Mouse (Mus musculus): ENCODE measurements around the gene Hes5. TPM values are rescaled to one million over a fixed set of nuclear protein-coding genes. Genes with fewer than 3 reads are reported as not detected.

Gene Hes5
- polyA plus RNA-seq, 1 experiment from 2014 or later: 0.70 TPM

DNA sequence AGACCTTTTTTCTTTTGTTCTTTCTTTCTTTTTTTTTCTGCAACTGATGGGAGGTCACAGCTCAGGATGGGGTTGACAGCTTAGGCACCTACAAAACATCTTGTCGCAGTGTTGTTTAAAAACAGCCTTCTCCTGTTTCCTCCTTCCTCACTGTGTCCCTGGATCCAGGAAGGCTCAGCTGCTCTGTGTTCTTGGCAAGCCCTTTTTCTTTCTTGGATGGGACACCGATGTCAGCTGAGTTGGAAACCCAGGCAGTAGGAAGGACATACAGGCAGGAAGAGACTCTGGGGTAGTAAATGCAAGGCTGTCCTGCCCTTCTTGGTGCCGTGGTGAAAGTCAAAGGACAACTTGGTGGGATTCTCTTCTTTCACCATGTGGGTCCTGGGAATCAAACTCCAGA is 5.1 kb downstream of the Hes5 start:
- Histone ChIP-seq H3K4me1 (replicated peaks) (peaks cover 52% of the 10 kb centered on the region), H3K9ac (peak overlapping the region; percentile 56; the same call in 1 of the 2 replicates), H3K36me3 (peaks cover 26% of the 10 kb centered on the region), H3K4me3 (no peak overlapping the region), H3K4me2 (peak overlapping the region; percentile 81; the same call in 1 of the 2 replicates), H3K27me3 (replicated peaks) (peaks cover 27% of the 10 kb centered on the region), H3K27ac (ENCODE audit: poor library complexity, severe bottlenecking) (peak overlapping the region; percentile 56; the same call in 1 of the 2 replicates), H3K9me3 (replicated peaks) (no peaks in the 10 kb centered on the region)
- no peak for ATAC-seq (ENCODE audit: insufficient number of reproducible peaks, low FRiP score)
- WGBS: 82% methylated on average over 3 of the region's 3 CpGs

DNA sequence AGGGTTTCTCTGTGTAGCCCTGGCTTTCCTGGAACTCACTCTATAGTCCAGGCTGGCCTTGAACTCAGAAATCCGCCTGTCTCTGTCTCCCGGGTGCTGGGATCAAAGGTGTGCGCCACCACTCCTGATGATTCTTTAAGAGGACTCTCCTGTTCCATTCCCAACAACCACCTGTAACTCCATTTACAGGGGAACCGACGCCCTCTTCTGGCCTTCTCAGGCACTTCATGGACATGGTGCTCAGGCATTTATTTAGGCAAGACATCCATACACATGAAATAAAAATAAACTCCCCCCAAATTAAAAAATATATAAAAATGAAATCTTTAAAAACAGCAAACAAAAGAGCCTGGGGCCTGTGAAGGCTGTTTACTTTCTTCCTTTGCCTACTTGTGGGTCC is 6.5 kb downstream of the Hes5 start:
- H3K36me3 ChIP-seq: peaks cover 39% of the 10 kb centered on the region
- H3K4me1 ChIP-seq (replicated peaks): peaks cover 44% of the 10 kb centered on the region
- WGBS: 67% methylated on average over 5 of the region's 5 CpGs
- no peak overlapping the region for H3K4me3 ChIP-seq
- H3K27me3 ChIP-seq (replicated peaks): peaks cover 13% of the 10 kb centered on the region
- ATAC-seq (ENCODE audit: insufficient number of reproducible peaks, low FRiP score): no peak
- H3K9me3 ChIP-seq (replicated peaks): no peaks in the 10 kb centered on the region
- H3K9ac ChIP-seq: no peak overlapping the region
- H3K4me2 ChIP-seq: no peak overlapping the region
- H3K27ac ChIP-seq (ENCODE audit: poor library complexity, severe bottlenecking): no peak overlapping the region

DNA sequence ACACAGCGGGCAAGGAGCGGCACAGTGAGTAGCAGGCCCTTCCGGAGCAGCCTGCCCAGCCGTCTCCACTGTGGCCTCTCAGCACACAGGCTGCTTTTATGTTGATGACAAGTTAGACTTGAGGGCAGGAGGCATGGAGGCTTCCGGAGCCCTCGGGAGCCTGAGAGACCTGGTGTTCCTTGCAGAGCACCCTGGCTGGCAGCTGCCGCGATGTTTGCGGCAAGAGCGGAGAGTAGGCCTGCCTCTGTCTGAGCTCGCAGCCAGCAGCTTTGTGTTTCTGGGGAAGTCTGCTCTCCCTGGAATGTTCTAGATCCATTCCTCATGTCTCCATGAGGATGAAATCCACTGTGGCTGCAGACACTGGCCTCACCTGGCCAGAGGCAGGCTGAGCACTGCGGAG is 11.8 kb downstream of the Hes5 start:
- Histone ChIP-seq H3K27ac (ENCODE audit: poor library complexity, severe bottlenecking) (no peak overlapping the region), H3K4me3 (no peak overlapping the region), H3K9me3 (replicated peaks) (no peaks in the 10 kb centered on the region), H3K27me3 (replicated peaks) (no peaks in the 10 kb centered on the region), H3K4me1 (replicated peaks) (peaks cover 10% of the 10 kb centered on the region), H3K9ac (no peak overlapping the region), H3K4me2 (no peak overlapping the region), H3K36me3 (peaks cover 88% of the 10 kb centered on the region)
- 96% methylated on average over 12 of the region's 12 CpGs for WGBS
- ATAC-seq (ENCODE audit: insufficient number of reproducible peaks, low FRiP score): no peak

DNA sequence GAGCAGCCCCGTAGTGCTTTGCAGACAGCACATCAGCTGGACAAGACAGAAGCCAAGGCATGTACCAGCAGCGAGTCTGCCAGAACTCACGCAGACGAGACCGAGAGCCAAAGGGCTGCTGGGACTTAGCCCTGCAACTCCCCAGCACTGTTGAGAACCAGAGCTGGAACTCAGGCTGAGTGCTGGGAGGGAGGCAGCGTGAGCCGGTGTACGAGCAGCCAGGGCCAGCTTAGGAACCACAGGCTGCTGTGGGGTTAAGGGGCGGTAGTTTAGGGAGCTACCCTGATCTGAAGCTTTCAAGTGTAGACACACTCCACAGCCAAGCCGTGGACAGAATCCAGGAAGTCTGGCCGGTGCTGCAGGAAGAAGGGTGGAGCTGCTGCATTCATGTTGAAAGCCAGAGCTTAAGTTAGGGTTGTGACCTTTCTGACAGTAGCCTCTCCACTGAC is 13.5 kb downstream of the Hes5 start:
- Histone ChIP-seq H3K36me3 (peaks cover 100% of the 10 kb centered on the region), H3K4me3 (no peak overlapping the region), H3K27me3 (replicated peaks) (no peaks in the 10 kb centered on the region), H3K27ac (ENCODE audit: poor library complexity, severe bottlenecking) (no peak overlapping the region), H3K4me2 (no peak overlapping the region), H3K4me1 (replicated peaks) (no peaks in the 10 kb centered on the region), H3K9me3 (replicated peaks) (no peaks in the 10 kb centered on the region), H3K9ac (no peak overlapping the region)
- no peak for ATAC-seq (ENCODE audit: insufficient number of reproducible peaks, low FRiP score)
- 84% methylated on average over 11 of the region's 11 CpGs for WGBS

DNA sequence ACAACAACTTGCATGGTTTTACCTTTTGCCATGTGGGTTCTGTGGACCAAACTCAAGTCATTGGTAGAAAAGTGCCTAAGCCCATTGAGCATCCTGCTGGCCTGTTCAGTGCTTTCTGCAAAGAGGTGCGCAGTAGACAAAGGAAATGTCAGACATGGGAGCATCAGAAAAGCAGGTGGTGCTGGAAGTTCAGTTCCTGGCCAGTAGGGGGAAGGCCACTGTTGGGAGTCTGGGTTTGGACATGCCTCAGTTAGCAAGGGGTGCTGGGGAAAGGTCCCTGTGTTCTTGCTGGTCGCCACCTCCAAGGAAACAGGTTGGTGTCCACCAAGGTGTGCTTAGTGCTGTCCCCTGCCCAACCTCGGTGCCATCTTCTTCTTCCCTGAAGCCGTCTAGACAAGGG is 19.4 kb downstream of the Hes5 start:
- peaks cover 25% of the 10 kb centered on the region for H3K27me3 ChIP-seq (replicated peaks)
- no peak overlapping the region for H3K4me2 ChIP-seq
- no peak overlapping the region for H3K4me3 ChIP-seq
- WGBS: 93% methylated on average over 4 of the region's 4 CpGs
- H3K4me1 ChIP-seq (replicated peaks): peaks cover 6% of the 10 kb centered on the region; the same call in 1 of the 2 replicates
- no peaks in the 10 kb centered on the region for H3K9me3 ChIP-seq (replicated peaks)
- no peak overlapping the region for H3K9ac ChIP-seq
- no peak overlapping the region for H3K27ac ChIP-seq (ENCODE audit: poor library complexity, severe bottlenecking)
- ATAC-seq (ENCODE audit: insufficient number of reproducible peaks, low FRiP score): no peak
- H3K36me3 ChIP-seq: peaks cover 63% of the 10 kb centered on the region

DNA sequence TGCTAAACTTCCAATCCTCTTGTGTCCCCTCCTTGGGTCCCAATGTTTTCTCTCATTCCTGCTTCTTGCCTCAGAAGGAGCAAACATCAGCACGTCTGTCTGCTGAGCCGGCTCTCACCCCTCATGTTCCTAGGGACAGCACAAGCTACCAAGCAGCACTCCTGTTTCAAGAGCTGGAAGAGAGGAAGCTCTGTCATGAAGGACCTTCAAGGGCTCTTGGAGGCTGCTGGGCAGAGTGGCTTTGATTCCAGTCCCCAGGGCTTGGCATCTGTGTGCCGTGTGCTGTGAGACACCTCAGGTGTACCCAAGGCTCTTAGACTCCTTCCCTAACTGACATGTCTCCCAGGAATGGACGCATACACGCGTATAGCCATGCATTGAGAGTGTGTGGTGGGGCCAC is 20.4 kb downstream of the Hes5 start:
- Histone ChIP-seq H3K27me3 (replicated peaks) (peaks cover 27% of the 10 kb centered on the region), H3K4me1 (replicated peaks) (peaks cover 12% of the 10 kb centered on the region), H3K4me3 (no peak overlapping the region), H3K27ac (ENCODE audit: poor library complexity, severe bottlenecking) (no peak overlapping the region), H3K4me2 (no peak overlapping the region), H3K9ac (no peak overlapping the region), H3K9me3 (replicated peaks) (no peaks in the 10 kb centered on the region), H3K36me3 (peaks cover 54% of the 10 kb centered on the region)
- 85% methylated on average over 6 of the region's 6 CpGs for WGBS
- no peak for ATAC-seq (ENCODE audit: insufficient number of reproducible peaks, low FRiP score)

DNA sequence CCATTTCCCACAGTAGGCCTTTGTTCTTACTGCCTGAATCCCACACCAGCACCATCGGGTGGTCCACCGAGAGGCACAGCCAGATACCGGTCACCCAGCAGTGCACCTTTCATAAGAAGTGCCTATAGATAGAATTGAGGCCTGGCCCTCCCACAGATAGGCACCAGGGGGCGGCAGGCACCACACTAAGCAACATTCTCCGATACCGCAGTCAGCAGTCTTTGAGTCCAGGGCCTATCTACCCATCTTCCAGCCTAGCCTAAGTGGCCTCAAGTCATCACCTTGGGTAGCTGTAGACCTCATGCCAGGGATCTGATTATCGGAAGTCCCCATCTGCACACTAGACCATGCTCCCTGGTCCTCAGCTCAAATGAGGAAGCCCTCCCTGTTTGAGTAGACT is 20.8 kb downstream of the Hes5 start:
- 33% methylated on average over 7 of the region's 7 CpGs for WGBS
- no peaks in the 10 kb centered on the region for H3K9me3 ChIP-seq (replicated peaks)
- H3K36me3 ChIP-seq: peaks cover 49% of the 10 kb centered on the region

DNA sequence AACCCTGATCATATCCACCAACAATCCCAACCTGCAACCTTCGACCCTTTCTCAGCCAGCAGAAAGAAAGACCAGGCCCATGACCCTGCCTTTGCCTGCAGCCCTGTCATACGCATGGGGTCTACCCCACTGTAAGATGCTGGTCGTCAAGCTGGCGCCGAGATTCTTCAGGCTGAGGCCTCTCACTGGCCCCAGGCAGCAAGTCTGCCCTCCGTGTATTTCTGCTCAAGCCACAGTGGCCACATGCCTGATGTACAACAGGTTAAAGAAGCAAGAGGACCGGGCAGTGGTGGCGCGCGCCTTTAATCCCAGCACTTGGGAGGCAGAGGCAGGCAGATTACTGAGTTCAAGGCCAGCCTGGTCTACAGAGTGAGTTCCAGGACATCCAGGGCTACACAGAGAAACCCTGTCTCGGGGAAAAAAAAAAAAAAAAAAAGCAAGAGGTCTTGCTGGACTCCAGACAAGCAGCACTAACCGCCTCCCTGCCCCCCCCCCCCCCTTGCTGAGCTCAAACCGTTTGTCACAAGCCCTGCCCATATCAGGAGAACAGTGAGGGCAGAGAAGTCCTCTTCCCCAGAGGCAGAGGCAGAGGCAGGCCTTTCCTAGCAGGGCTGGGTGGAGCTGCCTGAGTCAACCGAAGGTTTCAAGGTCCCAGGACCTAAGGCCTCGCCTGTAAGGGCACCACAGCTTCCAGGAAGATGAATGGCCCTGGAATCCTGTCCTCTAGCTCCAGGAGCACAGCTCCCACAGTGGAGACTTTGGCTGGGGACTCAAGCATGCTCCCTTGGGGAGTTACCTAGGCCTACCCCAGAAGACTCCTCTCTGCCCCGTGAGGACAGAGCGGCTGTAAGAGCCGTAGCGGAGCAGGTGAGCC is 21.8 kb downstream of the Hes5 start:
- no peak overlapping the region for H3K4me2 ChIP-seq
- no peaks in the 10 kb centered on the region for H3K9me3 ChIP-seq (replicated peaks)
- H3K27ac ChIP-seq (ENCODE audit: poor library complexity, severe bottlenecking): no peak overlapping the region
- peaks cover 40% of the 10 kb centered on the region for H3K36me3 ChIP-seq
- H3K4me3 ChIP-seq: no peak overlapping the region
- H3K9ac ChIP-seq: no peak overlapping the region
- no peak for ATAC-seq (ENCODE audit: insufficient number of reproducible peaks, low FRiP score)
- H3K4me1 ChIP-seq (replicated peaks): peaks cover 22% of the 10 kb centered on the region
- 70% methylated on average over 19 of the region's 19 CpGs for WGBS
- H3K27me3 ChIP-seq (replicated peaks): peaks cover 36% of the 10 kb centered on the region

More for the DNA sequence above, 20.8 kb downstream of the Hes5 start:
- no peak overlapping the region for H3K4me2 ChIP-seq
- H3K4me3 ChIP-seq: no peak overlapping the region
- no peak overlapping the region for H3K9ac ChIP-seq
- peak; percentile 12; the same call in 1 of the 2 replicates for ATAC-seq (ENCODE audit: insufficient number of reproducible peaks, low FRiP score)
- peaks cover 17% of the 10 kb centered on the region for H3K4me1 ChIP-seq (replicated peaks)
- H3K27ac ChIP-seq (ENCODE audit: poor library complexity, severe bottlenecking): no peak overlapping the region
- H3K27me3 ChIP-seq (replicated peaks): peaks cover 31% of the 10 kb centered on the region

DNA sequence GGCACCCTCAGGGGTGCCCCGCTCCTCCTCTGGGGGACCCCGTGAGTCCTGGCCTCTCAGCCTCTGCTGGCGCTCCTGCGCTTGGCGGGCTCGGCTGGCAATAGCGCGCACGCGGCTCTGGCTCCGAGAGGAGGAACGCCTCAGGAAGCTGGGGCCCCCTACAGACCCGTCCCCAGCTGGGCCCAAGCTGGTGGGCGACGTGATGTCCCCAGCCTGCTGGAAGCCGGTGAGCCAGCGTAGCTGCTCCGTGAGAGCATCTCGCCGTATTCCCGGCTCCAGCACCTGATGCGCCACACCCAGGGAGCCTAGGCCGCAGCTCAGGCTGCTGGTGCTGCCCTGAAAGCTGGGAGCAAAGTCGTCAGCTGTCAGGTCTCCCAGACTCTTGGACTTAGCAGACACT is 23.0 kb downstream of the Hes5 start:
- H3K36me3 ChIP-seq: peaks cover 27% of the 10 kb centered on the region
- no peak overlapping the region for H3K27ac ChIP-seq (ENCODE audit: poor library complexity, severe bottlenecking)
- H3K4me1 ChIP-seq (replicated peaks): peaks cover 22% of the 10 kb centered on the region
- WGBS: 18% methylated on average over 24 of the region's 24 CpGs
- no peaks in the 10 kb centered on the region for H3K9me3 ChIP-seq (replicated peaks)
- no peak overlapping the region for H3K4me2 ChIP-seq
- H3K4me3 ChIP-seq: no peak overlapping the region
- peaks cover 42% of the 10 kb centered on the region for H3K27me3 ChIP-seq (replicated peaks)
- H3K9ac ChIP-seq: no peak overlapping the region
- ATAC-seq (ENCODE audit: insufficient number of reproducible peaks, low FRiP score): no peak

DNA sequence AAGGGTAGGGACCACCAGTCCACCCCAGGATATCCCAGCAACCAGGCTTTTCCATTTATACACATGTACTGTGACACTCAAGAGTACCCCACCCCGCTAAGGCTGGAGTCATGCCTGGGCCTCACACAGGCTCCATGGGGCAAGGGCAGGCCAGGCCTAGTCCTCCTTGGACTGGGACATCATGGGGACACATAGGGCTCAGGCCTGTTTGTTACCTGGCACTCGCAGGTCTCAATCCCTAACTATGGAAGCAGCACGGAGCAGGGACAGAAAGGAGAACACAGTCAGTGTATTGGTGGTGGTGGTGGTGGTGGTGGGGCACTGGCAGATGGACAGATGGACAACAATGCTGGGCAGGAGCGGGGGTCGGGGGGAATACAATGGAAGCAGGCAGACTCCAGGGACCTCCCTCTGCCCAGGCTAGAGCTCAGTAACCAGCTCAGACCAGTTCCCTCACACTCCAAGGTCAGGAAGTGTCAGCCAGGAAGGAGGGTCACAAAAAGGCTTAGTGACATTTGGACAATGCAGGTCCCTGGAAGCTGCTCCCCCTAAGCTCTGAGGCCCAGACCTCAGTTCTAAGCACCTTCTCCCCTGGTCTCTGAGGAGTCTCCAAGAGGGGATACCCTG is 24.5 kb downstream of the Hes5 start:
- Histone ChIP-seq H3K9me3 (replicated peaks) (no peaks in the 10 kb centered on the region), H3K9ac (no peak overlapping the region), H3K4me3 (no peak overlapping the region), H3K4me2 (peak overlapping the region; percentile 46; the same call in 1 of the 2 replicates), H3K27ac (ENCODE audit: poor library complexity, severe bottlenecking) (no peak overlapping the region), H3K27me3 (replicated peaks) (peaks cover 42% of the 10 kb centered on the region), H3K36me3 (peaks cover 12% of the 10 kb centered on the region), H3K4me1 (replicated peaks) (peaks cover 22% of the 10 kb centered on the region)
- 86% methylated on average over 5 of the region's 5 CpGs for WGBS
- ATAC-seq (ENCODE audit: insufficient number of reproducible peaks, low FRiP score): no peak

DNA sequence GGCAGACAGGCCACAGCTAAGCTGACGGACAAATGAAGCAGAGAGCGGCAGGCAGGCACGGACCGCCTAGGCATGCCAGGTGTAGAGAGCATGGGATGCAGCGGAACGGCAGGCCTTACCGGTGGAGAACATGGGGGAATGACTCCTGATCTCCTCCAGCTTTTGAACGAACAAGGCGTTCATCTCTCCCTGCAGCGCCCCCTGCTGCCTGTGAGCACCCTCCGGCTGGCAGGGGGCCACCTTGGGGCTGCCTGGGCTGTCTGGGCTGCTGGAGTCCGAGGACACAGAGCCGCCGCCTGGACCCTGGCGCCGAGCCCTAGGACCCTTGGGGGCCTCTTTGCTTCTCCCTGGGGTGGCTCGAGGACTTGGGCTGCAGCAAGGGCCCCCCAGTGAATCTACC is 25.4 kb downstream of the Hes5 start:
- Histone ChIP-seq H3K4me3 (no peak overlapping the region), H3K4me2 (peak overlapping the region; percentile 46), H3K36me3 (peaks cover 4% of the 10 kb centered on the region), H3K27ac (ENCODE audit: poor library complexity, severe bottlenecking) (no peak overlapping the region), H3K4me1 (replicated peaks) (peaks cover 22% of the 10 kb centered on the region), H3K9ac (peak overlapping the region; percentile 58), H3K27me3 (replicated peaks) (peaks cover 49% of the 10 kb centered on the region), H3K9me3 (replicated peaks) (no peaks in the 10 kb centered on the region)
- no peak for ATAC-seq (ENCODE audit: insufficient number of reproducible peaks, low FRiP score)
- 15% methylated on average over 17 of the region's 17 CpGs for WGBS

Data from heart, embryonic 12.5 days (tissue).